Mouse (Mus musculus) layer of hippocampus, adult 9-11 months (tissue): ENCODE measurements at regions not wholly inside any gene's neighbourhood (a gene's known extent, or its start where the extent isn't known, plus 50 kb on each side); places are given as distances from the start of the nearest gene placed in this dataset.

Source experiments
- DNase-seq: peaks from one replicate; pipeline ENCODE4 v3.0.0; 2022

- DNase-seq: no peak
These were observed 1795.2 kb upstream of the Gm37988 start for GRCm38 (mm10) chr1:3012530-3012929.

GRCm38 (mm10) chr1:3062759-3063158 is 1744.9 kb upstream of the Gm37988 start:
- DNase-seq: no peak

GRCm38 (mm10) chr1:3094375-3094774 is 1713.3 kb upstream of the Gm37988 start:
- DNase-seq: no peak

GRCm38 (mm10) chr1:3094910-3095309 is 1712.8 kb upstream of the Gm37988 start:
- DNase-seq: peak; percentile 2

- peak; percentile 26 for DNase-seq
These were observed 1694.1 kb upstream of the Gm37988 start for GRCm38 (mm10) chr1:3113564-3113963.

- DNase-seq: no peak
These were observed 1687.9 kb upstream of the Gm37988 start for GRCm38 (mm10) chr1:3119498-3120391.

- DNase-seq: peak; percentile 27
These were observed 1687.4 kb upstream of the Gm37988 start for GRCm38 (mm10) chr1:3120392-3120690.

- DNase-seq: no peak
These were observed 1686.4 kb upstream of the Gm37988 start for GRCm38 (mm10) chr1:3121288-3121687.

GRCm38 (mm10) chr1:3121745-3122144 is 1685.9 kb upstream of the Gm37988 start:
- no peak for DNase-seq
